Mouse (Mus musculus) cerebellum, adult 8-10 months (tissue): Measurements from ENCODE around the gene Gm7735.
"Not testable (repeated sequence)": the region's sequence is repeated elsewhere in the genome, so short reads cannot be mapped to it uniquely, and the experiment has no call there.

Experiments used
- DNase-seq: peaks from one replicate; pipeline ENCODE4 v3.0.0; 2022

Gm7735 gene

DNA sequence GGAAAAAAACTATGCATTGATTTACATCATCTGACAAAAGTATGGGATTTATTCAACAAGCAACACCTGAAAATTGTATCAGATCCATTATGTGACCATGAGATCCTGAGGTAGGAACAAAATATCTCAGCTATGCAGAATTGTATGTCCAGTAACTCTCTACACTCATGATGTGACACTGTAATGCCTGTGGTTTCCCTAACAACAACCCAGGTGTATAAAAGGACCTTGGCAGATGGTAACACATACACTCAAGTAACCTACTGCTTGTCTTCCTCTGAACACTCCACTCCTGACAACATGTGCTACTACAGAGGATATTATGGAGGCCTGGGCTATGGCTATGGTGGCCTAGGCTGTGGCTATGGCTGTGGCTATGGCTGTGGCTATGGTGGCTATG is at the start of gene Gm7735:
Gm7735 (plus strand) TSS at position 301 of the 400 bp plus-strand sequence.
- not testable (repeated sequence) for DNase-seq

DNA sequence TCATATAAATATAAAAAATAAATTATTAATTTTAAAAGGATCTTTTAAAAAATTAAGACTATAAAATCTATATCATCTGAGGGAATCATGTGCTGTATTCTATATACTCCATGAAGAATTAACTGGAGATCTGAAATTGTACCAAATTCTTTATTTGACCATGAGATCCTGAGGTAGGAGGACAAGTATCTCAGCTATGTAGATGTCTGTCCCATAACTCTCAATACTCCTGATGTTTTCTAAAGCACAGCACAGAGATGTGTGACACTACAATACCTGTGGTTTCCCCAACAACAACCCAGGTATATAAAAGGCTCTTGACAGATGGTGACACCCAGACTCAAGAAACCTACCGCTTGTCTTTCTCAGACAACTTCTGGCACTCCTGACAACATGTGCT is 28.7 kb upstream of the Gm7735 start, which contains the start of gene Gm6358:
Gm6358 (plus strand) TSS at position 301 of the 400 bp plus-strand sequence.
- DNase-seq: no peak

DNA sequence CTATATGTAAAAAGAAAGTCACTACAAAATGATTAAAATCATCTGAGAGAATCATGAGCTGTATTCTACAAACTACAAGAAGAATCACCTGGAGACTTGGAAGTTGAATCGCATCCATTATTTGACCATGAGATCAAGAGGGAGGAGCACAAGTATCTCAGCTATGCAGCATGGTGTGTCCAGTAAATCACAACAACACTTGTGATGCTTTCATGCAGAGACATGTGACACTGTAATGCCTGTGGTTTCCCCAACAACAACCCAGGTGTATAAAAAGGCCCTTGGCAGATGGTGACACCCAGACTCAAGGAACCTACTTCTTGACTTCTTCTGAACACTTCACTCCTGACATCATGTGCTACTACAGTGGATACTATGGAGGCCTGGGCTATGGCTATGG is 18.5 kb upstream of the Gm7735 start, which contains the start of gene Gm10061:
Gm10061 (plus strand) TSS at position 301 of the 400 bp plus-strand sequence.
- DNase-seq: no peak

DNA sequence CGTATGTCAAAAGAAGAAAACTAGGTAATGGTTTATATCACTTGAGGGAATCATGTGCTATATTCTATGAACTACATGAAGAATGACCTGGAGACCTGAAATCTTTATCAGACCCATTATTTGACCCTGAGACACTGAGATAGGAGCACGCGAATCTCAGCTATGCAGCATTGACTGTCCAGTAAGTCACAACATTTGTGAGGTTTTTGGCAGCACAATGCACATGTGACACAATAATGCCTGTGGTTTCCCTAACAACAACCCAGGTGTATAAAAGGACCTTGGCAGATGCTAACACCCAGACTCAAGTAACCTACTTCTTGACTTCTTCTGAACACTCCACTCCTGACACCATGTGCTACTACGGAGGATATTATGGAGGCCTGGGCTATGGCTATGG is 11.6 kb upstream of the Gm7735 start, which contains the start of gene Gm9789:
Gm9789 (plus strand) TSS at position 301 of the 400 bp plus-strand sequence.
- DNase-seq: no peak

DNA sequence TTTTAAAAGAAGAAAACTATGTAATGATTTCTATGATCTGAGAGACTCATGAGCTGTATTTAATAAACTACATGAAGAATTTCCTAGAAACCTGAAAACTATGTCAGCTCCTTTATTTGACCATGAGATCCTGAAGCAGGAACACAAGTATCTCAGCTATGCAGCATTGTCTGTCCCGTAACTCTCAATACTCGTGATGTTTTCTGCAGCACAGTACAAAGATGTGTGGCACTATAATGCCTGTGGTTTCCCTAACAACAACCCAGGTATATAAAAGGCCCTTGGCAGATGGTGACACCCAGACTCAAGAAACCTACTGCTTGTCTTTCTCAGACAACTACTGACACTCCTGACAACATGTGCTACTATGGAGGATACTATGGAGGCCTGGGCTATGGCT is 5.1 kb downstream of the Gm7735 start, which contains the start of gene 1110057P08Rik:
1110057P08Rik (plus strand) TSS at position 301 of the 400 bp plus-strand sequence.
- no peak for DNase-seq

DNA sequence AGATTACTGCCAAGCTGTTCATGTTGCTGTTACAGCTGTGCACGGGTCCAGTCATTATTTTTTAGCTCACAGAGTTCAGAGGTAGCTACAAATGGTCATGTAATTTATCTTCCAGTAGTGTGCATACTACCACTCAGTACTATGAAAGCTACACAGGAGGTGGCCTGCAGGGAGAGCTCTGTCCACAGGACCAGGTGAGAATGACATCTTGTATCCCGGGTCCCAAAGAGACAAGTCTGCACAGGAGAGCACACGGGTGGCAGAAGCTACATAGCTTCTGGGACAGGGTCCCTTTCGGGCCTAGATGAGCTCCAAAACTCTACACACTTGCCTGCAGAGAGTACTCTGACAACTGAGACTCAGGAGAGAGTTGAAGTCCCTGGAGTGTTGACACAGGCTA is 19.3 kb downstream of the Gm7735 start:
- no peak for DNase-seq

DNA sequence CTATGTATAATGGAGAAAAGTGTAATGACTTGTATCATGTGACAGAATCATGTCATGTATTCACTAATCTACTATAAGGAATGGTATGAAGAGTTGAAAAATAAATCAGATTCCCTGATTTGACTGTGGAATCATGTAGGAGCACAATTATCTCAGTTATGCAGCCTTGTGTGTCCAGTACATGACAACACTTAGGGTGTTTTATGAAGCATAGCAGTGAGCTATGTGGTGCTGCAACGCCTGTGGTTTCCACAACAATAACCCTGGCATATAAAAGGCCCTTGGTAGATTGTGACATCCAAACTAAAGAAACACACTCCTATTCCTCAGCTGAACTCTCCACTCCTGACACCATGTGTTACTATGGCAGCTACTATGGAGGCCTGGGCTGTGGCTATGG is 36.3 kb downstream of the Gm7735 start, which contains the start of gene Krtap20-2:
Krtap20-2 (plus strand) TSS at position 301 of the 400 bp plus-strand sequence.
- DNase-seq: no peak
